Mouse (Mus musculus) forebrain, embryonic 13.5 days (tissue): ENCODE data around the gene Slc4a4. TPM values are rescaled to one million over a fixed set of nuclear protein-coding genes. Genes with fewer than 3 reads are reported as not detected.

ENCODE experiments used
- polyA plus RNA-seq: library from polyadenylated mRNA; unstranded; fragments of >200 nt; fragmentation: Nextera tagmentation; extraction: Ambion mirVana; gene quantifications from 2 replicates; pipeline ENCODE4 v1.2.1, GENCODE M21; 2015

Slc4a4 gene
- polyA plus RNA-seq, 1 experiment from 2014 or later = 1.1 TPM

Other genes starting within 250 kb of the Slc4a4 start
- gene Grsf1, start 210.6 kb upstream of the Slc4a4 start, polyA plus RNA-seq = 82.7 and 84.7 TPM in 2 replicates
- 14.4 and 14.7 TPM in 2 replicates for gene Mob1b, start 166.0 kb upstream of the Slc4a4 start, polyA plus RNA-seq
- gene Dck, start 121.8 kb upstream of the Slc4a4 start, polyA plus RNA-seq = 123 and 125 TPM in 2 replicates